Mouse (Mus musculus): ENCODE measurements at regions not wholly inside any gene's neighbourhood (a gene's known extent, or its start where the extent isn't known, plus 50 kb on each side); places are given as distances from the start of the nearest gene placed in this dataset.

GRCm38 (mm10) chr9:50013602-50014001, 214.9 kb upstream of the Ncam1 start:
- no peak for TF ChIP-seq CTCF (IDR thresholded peaks at IDR 0.05)
- TF ChIP-seq EP300 (IDR thresholded peaks at IDR 0.05) = no peak

Data from lung, postnatal 0 days (tissue).